Mouse (Mus musculus): ENCODE data around the gene Atp13a2.

DNA sequence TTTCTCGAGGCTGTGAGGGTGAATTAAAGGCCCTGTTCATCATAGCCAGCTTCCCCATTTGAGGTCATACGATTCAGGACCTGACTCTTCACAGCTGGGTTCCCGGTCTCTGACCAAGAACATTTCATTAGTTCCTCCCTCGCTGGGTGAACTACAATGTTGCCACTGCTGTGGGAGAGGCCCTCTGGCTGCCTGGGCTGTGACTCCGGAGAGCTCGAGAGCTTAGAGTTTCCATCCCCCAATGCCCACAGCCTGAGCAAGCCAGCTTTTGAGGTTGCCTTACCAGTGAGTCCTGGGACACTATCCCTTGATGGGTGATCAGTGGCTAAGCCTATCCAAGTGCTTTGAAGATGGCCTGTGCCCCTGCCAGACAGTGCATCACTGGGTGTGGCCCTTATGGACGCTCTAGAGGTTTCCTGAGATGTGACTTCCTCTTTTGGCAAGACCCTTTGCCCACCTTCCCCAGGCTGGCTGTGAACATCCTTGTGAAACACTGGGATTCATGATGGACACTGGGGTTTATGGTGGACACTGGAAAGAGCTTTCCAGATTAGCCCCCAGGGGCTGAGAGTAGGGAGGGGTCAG is 2.1 kb downstream of the Atp13a2 start:
- TF ChIP-seq CTCF (conservative IDR thresholded peaks at IDR 0.05; ENCODE audit: low read length) (no peak), POU5F1 (IDR thresholded peaks at IDR 0.05; ENCODE audit: borderline replicate concordance, low read length) (no peak), NANOG (IDR thresholded peaks at IDR 0.05; ENCODE audit: borderline replicate concordance, low read length) (no peak)

Data from E14TG2a.4 (cell line).